8 mouse cellular contexts compared by ENCODE assay signal in the genomic region with DNA sequence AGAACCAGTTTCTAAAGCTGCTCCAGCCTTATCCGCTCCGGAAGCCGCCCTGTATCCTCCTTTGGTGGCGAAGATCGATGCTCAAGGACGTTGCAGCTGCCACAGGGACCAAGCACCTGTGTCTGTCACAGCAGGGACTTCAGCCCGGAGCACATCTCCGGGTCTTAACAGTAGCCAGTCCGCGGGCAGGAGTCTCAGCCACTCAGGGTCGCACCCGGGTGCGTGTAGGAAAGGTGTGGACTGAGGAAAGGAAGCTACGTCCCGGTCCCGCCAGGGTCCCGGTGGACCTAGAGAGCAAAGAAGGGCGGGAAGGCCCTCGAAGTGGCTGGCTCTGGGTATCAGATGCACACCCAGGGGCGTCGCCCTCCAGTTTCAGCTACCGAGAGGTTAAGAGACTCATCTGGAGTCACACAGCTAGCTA. TPM values are rescaled to one million over a fixed set of nuclear protein-coding genes. Genes with fewer than 3 reads are reported as not detected.
DNase-seq lines count a peak whose midpoint lies in the region; ATAC-seq and TF ChIP-seq lines count a peak whose summit lies in the region.

No protein-coding gene starts in this region.

- H3K36me3 ChIP-seq in heart, adult 2 months (ENCODE audit: control insufficient read depth, insufficient read depth, low read length): no peaks in the 10 kb centered on the region
- no peaks in the 10 kb centered on the region for H3K36me3 ChIP-seq in intestine, postnatal 0 days (ENCODE audit: control insufficient read depth, insufficient read depth)
- H3K36me3 ChIP-seq in liver, postnatal 0 days (replicated peaks; ENCODE audit: insufficient read depth, low read length): no peaks in the 10 kb centered on the region
- no peaks in the 10 kb centered on the region; the same call in 1 of the 2 replicates for H3K36me3 ChIP-seq in testis, adult 2 months (ENCODE audit: control insufficient read depth, insufficient read depth, low read length)

- peak overlapping the region; percentile 98 for H3K27ac ChIP-seq in heart, adult 2 months
- peak overlapping the region; percentile 85 for H3K27ac ChIP-seq in intestine, postnatal 0 days (ENCODE audit: low read depth, low read length)
- H3K27ac ChIP-seq in liver, postnatal 0 days (ENCODE audit: low read depth): peak overlapping the region; percentile 88
- H3K27ac ChIP-seq in testis, adult 2 months (ENCODE audit: control insufficient read depth, insufficient read depth, low read depth, low read length): peak overlapping the region; percentile 98

- ATAC-seq in activated CD4-positive, CD25-positive, alpha-beta regulatory T cell, adult 4 months: peak; percentile 61
- ATAC-seq in intestine, postnatal 0 days: peak; percentile 35
- ATAC-seq in liver, postnatal 0 days: peak; percentile 26

- no peaks in the 10 kb centered on the region for H3K79me2 ChIP-seq in heart, adult 2 months (replicated peaks; ENCODE audit: control insufficient read depth, insufficient read depth, low read length)

- intact Hi-C loops in heart, adult 2 months (cut with DNase I): loop anchor here (5.0 kb wide), 2 partner anchors 80 to 220 kb away; a partner anchor contains a TSS

- peak overlapping the region; percentile 63 for H3K9ac ChIP-seq in heart, adult 2 months (ENCODE audit: low read depth, low read length)
- H3K9ac ChIP-seq in intestine, postnatal 0 days (ENCODE audit: low read depth, low read length): peak overlapping the region; percentile 58; the same call in 1 of the 2 replicates
- H3K9ac ChIP-seq in liver, postnatal 0 days (replicated peaks): peak overlapping the region; percentile 58

- no peaks in the 10 kb centered on the region for H3K9me3 ChIP-seq in intestine, postnatal 0 days (ENCODE audit: control insufficient read depth)
- no peaks in the 10 kb centered on the region for H3K9me3 ChIP-seq in liver, postnatal 0 days (ENCODE audit: low read length)

- peak overlapping the region; percentile 80 for H3K4me2 ChIP-seq in intestine, postnatal 0 days (replicated peaks; ENCODE audit: low read depth)
- peak overlapping the region; percentile 73 for H3K4me2 ChIP-seq in liver, postnatal 0 days (ENCODE audit: low read depth, low read length)

- peak; percentile 66 for DNase-seq in embryo, embryonic 10 days (ENCODE audit: low spot score)
- peak; percentile 83 to 87 for DNase-seq in heart, adult 2 months
- DNase-seq in liver, postnatal 0 days: peak; percentile 68
- DNase-seq in neural tube, embryonic 10.5 days (ENCODE audit: extremely low spot score, low spot score): peak; percentile 79
- DNase-seq in layer of hippocampus, adult 11-12 months (ENCODE audit: low spot score): no peak

- peak overlapping the region; percentile 74 for H3K4me3 ChIP-seq in heart, adult 2 months
- H3K4me3 ChIP-seq in intestine, postnatal 0 days (ENCODE audit: low read depth, low read length): peak overlapping the region; percentile 65
- peak overlapping the region; percentile 52 for H3K4me3 ChIP-seq in liver, postnatal 0 days (ENCODE audit: low read depth, low read length)
- H3K4me3 ChIP-seq in testis, adult 2 months (ENCODE audit: control insufficient read depth, low read depth, low read length): peak overlapping the region; percentile 98

- H3K27me3 ChIP-seq in heart, adult 2 months (ENCODE audit: control insufficient read depth, insufficient read depth, low read length): no peaks in the 10 kb centered on the region
- H3K27me3 ChIP-seq in intestine, postnatal 0 days (replicated peaks; ENCODE audit: control insufficient read depth, insufficient read depth, low read length): no peaks in the 10 kb centered on the region
- H3K27me3 ChIP-seq in liver, postnatal 0 days (ENCODE audit: insufficient read depth, low read length): peaks cover 11% of the 10 kb centered on the region
- no peaks in the 10 kb centered on the region for H3K27me3 ChIP-seq in testis, adult 2 months (ENCODE audit: control insufficient read depth, insufficient read depth, low read length)

- TF ChIP-seq POLR2A in heart, adult 2 months (IDR thresholded peaks at IDR 0.05; ENCODE audit: insufficient read depth, low read depth, low read length): peak; percentile 26; the same call in 1 of the 2 replicates
- no peak; the same call in 1 of the 2 replicates for TF ChIP-seq POLR2A in testis, adult 2 months (IDR thresholded peaks at IDR 0.05; ENCODE audit: control insufficient read depth, low read depth, low read length)

- 2% methylated on average over 22 of the region's 22 CpGs for WGBS in heart, adult 2 months
- 1% methylated on average over 22 of the region's 22 CpGs for WGBS in intestine, postnatal 0 days
- WGBS in liver, postnatal 0 days (ENCODE audit: insufficient replicate concordance): under 1% methylated on average over 22 of the region's 22 CpGs

- H3K4me1 ChIP-seq in heart, adult 2 months (ENCODE audit: control insufficient read depth, insufficient read depth, low read length): peaks cover 9% of the 10 kb centered on the region
- no peaks in the 10 kb centered on the region for H3K4me1 ChIP-seq in intestine, postnatal 0 days (replicated peaks; ENCODE audit: control insufficient read depth, insufficient read depth, low read length)
- H3K4me1 ChIP-seq in liver, postnatal 0 days (ENCODE audit: insufficient read depth): peaks cover 11% of the 10 kb centered on the region; the same call in 1 of the 2 replicates
- H3K4me1 ChIP-seq in testis, adult 2 months (ENCODE audit: control insufficient read depth, insufficient read depth, low read length): peaks cover 15% of the 10 kb centered on the region

- TF ChIP-seq EP300 in heart, adult 2 months (IDR thresholded peaks at IDR 0.05; ENCODE audit: insufficient read depth, low read depth, low read length): peak; percentile 63; the same call in 1 of the 2 replicates
- TF ChIP-seq EP300 in liver, postnatal 0 days (IDR thresholded peaks at IDR 0.05; ENCODE audit: low read depth): no peak

- TF ChIP-seq CTCF in heart, adult 2 months (IDR thresholded peaks at IDR 0.05): no peak
- TF ChIP-seq CTCF in intestine, postnatal 0 days (IDR thresholded peaks at IDR 0.05; ENCODE audit: low read depth): no peak
- no peak for TF ChIP-seq CTCF in liver, postnatal 0 days (IDR thresholded peaks at IDR 0.05; ENCODE audit: low read depth)
- no peak for TF ChIP-seq CTCF in testis, adult 2 months (IDR thresholded peaks at IDR 0.05; ENCODE audit: control insufficient read depth, insufficient read depth, insufficient replicate concordance, low read depth, low read length)

RNA-seq across cellular contexts. Expression of a gene that starts 1.1 kb away (rescaled TPM):
- polyA plus RNA-seq in activated CD4-positive, CD25-positive, alpha-beta regulatory T cell, adult 4 months (2017; shearing (Covaris generic)): 1 to 10 TPM; 1.1 to 2.3 TPM
- total RNA-seq in heart, adult 2 months (2021): 10 to 100 TPM; 12.2 to 13.0 TPM
- 7.8 and 13.6 TPM in 2 replicates for polyA plus RNA-seq in heart, adult 2 months (2012; rRNA removed)
- polyA plus RNA-seq in intestine, postnatal 0 days (2015; fragmentation: Nextera tagmentation; extraction: Ambion mirVana): 3.6 and 3.8 TPM in 2 replicates
- polyA plus RNA-seq in liver, postnatal 0 days (2015; fragmentation: Nextera tagmentation; extraction: Ambion mirVana): 3.1 and 3.4 TPM in 2 replicates
- polyA plus RNA-seq in testis, adult 2 months (2012; rRNA removed): 95.2 and 101 TPM in 2 replicates
